Mouse (Mus musculus) embryonic fibroblast, embryonic 13.5 days (primary cell): ENCODE data around the gene Nav2.

Experiments used
- CTCF ChIP-seq: IDR thresholded peaks from 2 replicates; pipeline ENCODE4 v1.5.1; 2011; ENCODE audit warnings: mild to moderate bottlenecking, control low read depth, low read length, moderate library complexity, borderline replicate concordance; ENCODE audit not compliant: insufficient read depth
- POLR2A ChIP-seq: IDR thresholded peaks from 2 replicates; pipeline ENCODE4 v1.6.1; 2011; ENCODE audit warnings: low read depth, mild to moderate bottlenecking, control low read depth, low read length, moderate library complexity

GRCm38 (mm10) chr7:48963554-48963953, 55.0 kb downstream of the Nav2 start:
- TF ChIP-seq CTCF: no peak
- no peak for TF ChIP-seq POLR2A
